Mouse (Mus musculus) kidney, adult 18-20 months (tissue): ENCODE results near the gene Cfap36.

Experiments used
- DNase-seq: peaks from one replicate; pipeline ENCODE4 v3.0.0; 2021

The Cfap36 gene

GRCm38 (mm10) chr11:29179319-29179718 lies 67.9 kb downstream of the Cfap36 start:
- DNase-seq, result no peak

GRCm38 (mm10) chr11:29173706-29174436 lies 73.3 kb downstream of the Cfap36 start:
- no peak for DNase-seq

GRCm38 (mm10) chr11:29173125-29173631 lies 74.0 kb downstream of the Cfap36 start:
- DNase-seq, result peak; percentile 65

GRCm38 (mm10) chr11:29172563-29173124 lies 74.6 kb downstream of the Cfap36 start, which contains the start of gene Ppp4r3b:
Gene Ppp4r3b, plus strand, starts transcription at chr11:29172890.
- peak; percentile 98 for DNase-seq

GRCm38 (mm10) chr11:29171959-29172391 lies 75.2 kb downstream of the Cfap36 start:
- peak; percentile 76 for DNase-seq
